Mouse (Mus musculus): ENCODE results near the gene Srgap1.

The Srgap1 gene

DNA sequence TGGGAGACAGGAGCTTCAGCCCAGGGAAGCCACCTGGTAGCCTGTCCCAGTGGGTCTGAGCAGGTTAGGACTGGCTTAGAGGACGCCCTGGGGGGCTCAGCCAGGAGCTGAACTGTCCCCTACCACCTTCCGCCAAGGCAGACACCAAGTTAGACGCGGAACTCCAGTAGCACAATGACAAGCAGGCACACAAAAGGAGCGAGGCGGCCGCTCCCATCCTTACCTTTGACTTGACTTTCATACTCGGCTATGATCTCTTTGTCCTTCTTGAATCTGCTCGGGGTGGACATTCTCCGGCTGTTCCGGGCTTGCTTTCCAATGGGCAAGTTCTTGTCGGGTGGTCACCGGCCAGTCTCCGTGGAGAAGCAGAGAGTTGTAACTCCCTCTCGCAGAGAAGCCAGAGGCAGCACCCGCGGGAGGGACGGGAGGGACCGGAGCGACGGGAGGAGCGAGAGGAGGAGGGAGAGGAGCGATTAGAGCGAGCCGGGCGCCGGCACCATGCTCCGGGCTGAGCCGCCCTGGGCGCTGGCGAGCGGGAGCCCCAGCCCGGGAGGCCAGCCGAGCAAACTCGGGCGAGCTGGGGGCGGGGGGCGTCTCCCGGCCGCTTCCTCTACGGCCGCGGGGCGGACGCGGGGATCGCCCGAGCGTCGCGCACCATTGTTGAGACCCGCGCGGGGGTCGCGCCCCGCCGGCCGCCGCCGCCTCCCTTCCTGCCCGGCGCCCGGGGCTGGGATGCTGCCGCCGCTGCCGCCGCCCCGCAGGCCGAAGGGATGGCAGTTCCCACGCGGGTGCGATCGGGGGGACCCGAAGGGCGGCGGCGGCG, at the start of gene Srgap1:
Srgap1 (minus strand) TSS at position 412 of the 823 bp plus-strand sequence.
- peak; percentile 9 for DNase-seq

DNA sequence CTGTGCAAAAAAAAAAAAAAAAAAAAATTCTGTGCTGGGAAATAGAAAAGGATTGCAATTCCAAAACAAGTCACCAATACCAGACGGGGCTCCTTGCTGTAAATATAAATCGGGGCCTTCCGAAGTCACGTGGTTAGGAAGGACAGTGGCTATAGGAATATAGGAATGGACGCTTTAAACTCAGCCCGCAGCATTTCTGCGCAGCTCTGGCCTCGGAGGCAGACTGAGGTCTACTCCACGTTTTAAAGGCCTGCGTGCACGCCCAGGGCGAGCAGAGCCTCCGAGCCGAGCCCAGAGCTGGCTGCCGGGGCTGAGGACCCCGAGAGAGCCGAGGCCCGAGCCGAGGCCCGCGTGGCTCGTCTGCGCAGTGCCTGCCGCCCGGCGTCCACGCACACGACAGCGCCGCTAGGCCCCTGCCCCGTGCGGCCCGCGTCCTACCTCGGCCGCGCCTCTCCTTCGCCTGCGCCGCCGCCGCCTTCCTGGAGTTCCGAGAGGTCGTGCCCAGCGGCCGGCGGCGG, 49.4 kb upstream of the Srgap1 start:
- no peak for DNase-seq

DNA sequence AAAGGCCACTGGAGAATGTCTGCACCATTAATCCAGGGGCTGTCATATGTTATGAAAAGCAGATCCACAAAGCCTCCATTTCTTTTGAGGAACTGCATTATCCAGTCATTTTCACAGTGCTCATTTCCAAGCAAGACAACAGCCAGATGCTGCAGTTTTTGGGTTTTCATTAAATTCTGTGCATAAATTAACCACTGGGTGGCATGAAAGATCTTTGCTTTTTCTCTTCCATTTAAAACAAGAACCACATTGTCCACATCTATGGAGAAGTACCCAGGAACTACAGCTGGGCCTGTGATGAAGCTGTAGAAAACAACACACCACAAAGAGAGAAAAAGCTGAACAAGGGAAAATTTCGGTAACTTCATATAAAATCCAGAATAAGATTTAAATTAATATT, 43.4 kb upstream of the Srgap1 start:
- DNase-seq, result no peak

DNA sequence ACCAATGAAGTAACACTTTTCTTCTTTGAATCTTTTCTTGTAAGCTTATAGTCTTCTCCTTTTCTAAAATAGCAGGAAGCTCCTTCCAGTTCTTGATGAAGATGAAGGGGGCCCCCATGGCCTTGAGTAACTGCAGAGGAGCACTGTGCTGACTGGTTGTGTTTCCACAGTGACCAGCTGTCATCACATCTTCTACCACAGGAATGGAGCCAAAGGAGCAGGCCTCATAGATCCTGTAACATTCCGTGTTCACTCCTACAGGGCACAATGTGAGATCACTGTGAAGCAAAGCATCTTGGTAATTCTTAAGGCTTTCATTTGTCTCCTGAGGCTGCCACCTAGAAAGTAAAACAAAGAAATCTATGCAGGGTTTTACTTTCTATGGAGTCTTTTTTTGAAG, 34.2 kb upstream of the Srgap1 start:
- no peak for DNase-seq

DNA sequence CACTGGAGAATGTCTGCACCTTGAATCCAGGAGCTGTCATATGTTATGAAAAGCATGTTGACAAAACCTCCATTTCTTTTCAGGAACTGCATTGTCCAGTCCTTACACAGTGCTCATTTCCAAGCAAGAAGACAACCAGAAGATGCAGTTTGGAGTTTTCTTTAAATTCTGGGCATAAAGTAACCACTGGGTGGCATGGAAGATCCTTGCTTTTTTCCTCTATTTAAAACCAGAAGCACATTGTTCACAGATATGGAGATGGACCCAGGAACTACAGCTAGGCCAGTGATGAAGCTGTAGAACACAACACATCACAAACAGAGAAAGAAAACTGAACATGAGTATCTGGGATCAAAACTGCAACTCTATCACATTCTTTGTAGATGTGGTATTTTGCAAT, 22.0 kb upstream of the Srgap1 start:
- no peak for DNase-seq

DNA sequence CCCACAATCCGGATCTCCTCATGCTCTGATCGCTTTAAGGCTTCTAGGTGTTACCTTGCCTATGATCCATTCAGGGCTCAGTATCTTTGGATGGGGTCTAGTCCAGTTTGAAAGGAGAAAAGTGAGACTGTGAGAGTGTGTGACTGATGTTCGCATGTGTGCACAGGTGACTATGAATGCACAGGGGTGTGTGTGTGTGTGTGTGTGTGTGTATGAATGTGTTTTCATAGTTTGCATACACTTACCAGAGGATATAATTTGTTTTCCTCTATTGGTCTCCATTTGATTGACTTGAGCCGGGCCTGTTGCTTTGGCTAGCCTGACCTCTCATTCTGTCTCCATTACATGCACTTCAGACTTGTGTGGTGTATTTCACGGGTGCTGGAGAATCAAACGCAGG, 8.7 kb upstream of the Srgap1 start:
- DNase-seq, result no peak

DNA sequence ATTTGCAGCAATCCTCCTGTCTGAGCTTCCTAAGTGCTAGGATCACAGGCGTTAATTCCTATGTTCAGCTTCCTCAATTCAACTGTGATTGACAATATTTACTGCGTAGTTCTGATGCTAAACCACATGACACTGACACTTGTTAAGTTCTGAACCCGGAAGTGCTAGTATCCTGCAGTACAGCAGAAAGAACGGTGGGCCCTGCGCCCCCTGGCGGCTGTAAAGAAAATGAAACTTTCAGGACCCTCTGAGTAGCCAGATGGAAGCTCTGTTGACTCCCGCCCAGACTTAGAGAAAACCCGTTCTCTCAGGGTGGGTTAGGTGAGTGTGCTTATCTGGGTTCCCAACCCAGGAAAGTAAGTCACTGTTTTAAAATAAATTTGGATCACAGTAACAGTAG, 7.4 kb upstream of the Srgap1 start:
- peak; percentile 71 for DNase-seq

DNA sequence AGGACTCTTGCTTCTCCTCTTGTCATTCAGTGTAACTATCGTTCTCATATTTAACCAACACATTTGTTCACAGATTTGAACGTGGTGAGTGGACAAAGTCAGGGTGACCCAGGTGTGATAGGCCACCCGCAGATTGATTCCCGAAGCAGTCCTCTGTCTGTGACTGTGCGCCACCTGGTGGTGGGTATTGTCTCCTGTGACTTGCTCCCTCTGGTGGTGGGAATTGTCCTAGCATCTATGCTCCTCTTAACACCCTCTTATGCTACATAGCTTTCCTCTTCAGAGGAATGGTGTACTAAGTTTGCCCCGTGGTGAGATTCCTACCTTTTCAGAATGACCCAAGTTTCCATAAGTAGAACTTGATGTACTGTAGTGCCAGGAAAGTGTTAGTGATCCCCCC, 4.7 kb upstream of the Srgap1 start:
- peak; percentile 83 for DNase-seq

DNA sequence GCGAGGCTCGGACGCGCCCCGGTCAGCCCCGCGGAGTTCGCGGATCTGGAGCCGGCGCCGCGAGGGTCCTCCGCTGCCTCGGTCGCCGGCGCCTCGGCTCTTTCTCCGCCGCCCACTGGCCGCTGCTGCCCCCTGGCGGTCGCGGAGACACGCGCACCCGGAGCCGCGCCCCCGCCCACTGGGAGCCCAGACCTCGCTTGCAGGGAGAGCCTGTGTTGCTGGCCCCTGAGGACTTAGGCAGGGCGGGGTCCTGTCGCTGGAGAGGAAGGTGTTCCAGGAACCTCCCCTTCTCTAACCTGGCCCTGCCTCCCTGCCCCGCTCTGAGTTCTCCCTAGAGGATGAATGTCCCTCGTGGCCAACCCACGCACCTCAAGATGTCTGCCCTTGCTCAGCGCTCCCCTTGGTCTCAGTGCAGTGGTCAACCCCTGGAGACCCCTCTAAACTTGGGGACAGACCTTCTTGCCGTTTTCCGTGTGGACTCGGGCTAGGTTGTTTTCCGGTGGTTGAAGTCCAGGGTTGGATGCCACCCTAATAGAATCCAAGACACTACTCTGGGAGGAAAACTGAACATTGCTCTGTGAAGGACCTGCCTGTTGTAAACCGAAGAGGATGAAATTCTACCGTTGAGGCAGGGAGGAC, 731 bp upstream of the Srgap1 start:
- peak; percentile 81 for DNase-seq

DNA sequence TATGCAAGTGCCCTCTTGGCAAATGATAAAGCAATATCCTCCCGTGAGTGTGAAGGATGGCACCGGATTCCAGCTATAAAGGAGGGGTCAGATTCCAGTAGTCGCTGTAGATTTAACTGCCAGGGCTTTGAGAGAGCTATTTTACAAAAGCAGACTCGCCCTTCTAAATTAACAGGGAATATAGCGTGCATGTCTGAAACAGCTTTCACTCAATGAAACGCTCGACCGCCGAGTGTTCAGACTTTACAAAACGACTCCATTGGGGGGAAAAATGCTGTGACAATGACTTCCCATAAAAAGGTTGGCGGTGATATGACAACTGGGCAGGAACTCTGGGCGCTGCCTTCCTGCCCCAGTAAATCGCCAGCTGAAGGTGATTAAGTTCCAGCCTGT, 608 bp downstream of the Srgap1 start:
- no peak for DNase-seq

DNA sequence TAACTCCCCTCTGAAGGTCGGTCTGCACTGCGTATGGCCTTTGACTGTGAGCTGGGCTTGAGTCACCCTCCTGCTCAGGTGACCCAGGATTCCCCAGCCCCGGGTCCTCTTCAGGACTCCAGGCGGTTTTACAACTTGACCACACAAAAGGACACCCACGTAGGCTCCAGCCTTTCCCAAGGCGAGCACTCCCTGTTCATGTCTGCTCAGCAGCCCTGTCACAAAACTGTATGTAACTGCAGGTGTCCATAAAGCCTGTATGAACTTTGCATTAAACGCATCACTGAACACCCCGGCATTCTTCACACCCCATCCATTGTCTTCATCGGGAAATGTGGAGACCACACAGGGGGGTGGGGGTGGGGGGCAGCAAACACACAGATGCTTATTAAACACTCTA, 1.2 kb downstream of the Srgap1 start:
- no peak for DNase-seq

DNA sequence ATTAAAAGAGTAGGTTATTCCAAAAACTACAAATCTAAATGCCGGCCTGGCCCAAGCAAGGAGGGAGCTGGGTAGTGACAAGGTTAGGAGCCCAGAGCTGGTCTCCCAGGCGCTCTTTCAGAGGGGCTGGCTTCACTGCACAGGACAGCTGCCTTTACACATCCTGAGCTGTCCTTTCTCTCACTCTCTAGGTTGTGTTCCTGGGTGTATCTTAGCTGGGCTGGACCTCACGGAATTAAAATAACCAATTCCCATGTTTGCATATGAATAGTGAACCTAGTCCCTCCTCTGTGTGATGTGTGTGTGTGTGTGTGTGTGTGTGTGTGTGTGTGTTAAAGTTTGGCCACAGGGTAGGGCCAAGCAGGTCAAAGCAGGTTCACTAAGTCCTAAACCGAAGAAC, 2.2 kb downstream of the Srgap1 start:
- DNase-seq, result no peak

DNA sequence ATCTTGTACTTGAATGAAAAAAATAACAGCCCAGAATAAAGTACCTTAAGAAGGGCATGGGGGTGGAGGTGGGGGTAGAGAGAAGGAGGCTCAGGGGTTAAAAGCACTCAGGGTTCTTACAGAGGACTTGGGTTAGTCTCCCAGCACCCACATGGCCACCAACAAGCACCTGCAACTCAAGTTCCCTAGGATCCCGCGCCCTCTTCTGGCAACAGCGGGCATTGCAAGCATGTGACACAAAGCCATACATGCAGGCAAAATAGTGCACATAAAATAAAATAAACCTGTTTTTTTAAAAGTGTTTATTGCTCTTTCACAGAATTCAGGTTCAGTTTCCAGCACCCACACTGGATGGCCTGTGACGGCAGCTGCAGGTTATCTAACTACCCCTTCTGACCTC, 6.7 kb downstream of the Srgap1 start:
- DNase-seq, result peak; percentile 25

DNA sequence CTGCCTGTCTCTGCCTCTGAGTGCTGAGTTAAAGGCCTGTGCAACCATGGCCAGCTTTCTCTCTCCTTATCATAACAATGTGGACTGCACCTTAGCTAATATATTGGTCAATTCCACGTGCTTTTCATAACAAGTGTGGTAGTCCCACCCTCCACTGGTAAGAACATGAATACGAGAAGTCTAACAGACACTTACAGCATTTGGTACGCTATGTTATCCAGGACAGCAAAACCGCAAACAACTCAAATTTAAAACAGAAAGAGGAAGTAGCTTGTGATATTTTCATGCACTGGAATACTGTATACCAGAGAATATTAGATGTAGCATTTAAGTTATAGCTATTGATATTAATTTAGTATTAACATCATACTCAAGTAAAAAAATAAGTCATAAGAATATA, 7.5 kb downstream of the Srgap1 start:
- no peak for DNase-seq

DNA sequence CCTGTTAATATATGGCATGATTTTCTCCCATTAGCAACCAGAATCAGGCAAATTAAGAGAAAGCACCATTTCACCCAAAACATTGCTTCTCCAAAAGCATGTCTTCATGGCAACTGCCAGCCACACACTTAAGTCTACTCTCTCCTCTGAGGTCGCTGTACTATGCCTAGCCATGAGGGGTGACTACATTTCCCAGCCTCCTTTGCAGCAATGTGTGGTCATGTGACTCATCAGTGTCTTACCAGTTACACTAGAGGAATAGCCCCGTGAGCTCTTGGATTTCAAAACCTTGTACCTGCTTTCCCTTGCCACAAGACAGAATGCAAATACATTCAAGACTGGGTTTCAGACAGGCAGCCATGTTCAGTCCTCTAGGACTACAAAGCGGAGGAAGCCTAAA, 8.6 kb downstream of the Srgap1 start:
- DNase-seq, result peak; percentile 11

DNA sequence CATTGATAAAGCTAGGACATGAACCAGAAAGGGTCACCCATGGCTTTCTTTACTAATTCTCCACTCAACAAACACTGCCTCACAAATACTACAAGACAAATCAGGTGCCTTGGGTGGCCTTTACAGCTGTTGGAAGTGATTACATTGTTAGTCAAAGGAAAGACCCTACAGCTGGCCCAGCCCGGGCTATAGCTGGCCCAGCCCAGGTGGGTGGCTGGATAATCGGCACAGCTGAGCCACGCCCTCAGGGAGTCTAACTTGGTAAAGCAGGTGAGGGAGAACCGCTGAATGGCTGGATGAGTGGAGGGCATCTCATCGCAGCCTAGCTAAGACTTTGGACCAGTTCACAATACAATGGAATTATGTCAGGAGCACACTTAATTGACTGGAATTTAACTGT, 13.8 kb downstream of the Srgap1 start:
- no peak for DNase-seq

DNA sequence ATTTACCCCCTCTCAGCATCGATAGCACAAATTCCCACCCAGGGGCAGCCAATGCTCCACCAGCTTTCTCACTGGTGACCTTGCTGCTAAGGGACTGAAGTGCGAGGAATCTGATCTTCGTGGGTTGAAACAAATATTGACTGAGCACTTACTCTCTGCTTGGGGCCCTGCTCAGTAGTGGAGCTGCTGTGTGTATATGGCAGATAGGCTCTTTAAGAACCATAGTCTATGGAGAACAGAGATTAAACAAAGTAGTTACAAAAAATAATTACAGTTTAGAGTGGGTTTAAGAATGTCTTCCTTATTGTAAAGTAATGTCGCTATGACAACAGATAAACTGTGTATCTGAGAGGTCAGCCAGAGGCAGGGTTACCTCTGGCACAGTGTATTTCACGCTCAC, 16.7 kb downstream of the Srgap1 start:
- DNase-seq, result no peak

DNA sequence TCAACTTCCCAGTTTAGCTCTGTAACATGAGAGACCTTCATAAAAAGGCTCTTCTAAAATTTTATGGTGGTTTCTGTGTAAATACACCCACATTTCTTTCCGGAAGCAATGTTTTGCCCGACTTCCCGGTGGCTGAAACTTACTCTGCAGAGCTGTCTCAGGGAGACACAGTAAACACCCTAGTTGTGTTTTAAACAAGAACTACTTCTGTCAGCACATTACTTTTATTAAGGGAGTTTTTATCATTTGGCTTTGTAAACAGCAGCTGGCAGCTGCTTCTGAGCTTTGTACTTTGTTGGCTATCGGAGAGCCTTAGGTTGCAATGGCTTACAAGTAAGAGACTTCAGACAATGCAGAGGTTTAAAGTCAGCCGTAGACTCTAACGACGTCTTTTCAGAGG, 17.4 kb downstream of the Srgap1 start:
- DNase-seq, result no peak

DNA sequence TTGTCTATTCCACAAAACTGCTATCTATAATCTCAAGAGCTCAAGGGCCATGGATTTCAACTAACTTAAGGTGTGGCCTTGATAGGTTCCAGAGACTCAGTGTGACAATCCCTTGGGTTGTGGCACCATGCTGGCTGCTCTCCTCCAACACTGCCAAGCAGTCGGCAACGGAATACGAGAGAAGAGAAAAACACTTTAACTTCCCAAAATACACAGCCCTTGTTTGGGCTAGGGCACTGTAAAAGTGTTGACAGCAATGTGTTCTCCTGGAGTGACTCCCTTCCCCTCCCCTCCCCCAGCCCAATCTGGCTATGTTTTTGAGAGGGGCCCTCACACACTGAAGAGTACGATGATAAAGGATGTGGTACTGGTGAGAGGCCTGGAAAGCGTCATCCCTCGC, 21.9 kb downstream of the Srgap1 start:
- DNase-seq, result no peak

DNA sequence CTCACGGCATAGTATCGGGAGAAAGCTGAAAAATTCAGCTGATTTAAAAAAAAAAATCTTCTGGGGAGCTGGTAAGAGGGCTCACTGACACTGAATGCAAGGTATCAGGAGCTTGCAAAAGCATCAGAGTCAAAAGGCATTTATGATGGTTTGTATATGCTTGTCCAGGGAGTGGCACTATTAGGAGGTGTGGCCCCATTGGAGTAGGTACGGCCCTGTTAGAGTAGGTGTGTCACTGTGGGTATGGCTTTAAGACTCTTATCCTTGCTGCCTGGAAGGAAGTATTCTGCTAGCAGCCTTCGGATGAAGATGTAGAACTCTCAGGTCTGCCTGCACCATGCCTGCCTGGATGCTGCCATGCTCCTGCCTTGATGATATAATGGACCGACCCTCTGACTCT, 26.2 kb downstream of the Srgap1 start:
- DNase-seq, result no peak

DNA sequence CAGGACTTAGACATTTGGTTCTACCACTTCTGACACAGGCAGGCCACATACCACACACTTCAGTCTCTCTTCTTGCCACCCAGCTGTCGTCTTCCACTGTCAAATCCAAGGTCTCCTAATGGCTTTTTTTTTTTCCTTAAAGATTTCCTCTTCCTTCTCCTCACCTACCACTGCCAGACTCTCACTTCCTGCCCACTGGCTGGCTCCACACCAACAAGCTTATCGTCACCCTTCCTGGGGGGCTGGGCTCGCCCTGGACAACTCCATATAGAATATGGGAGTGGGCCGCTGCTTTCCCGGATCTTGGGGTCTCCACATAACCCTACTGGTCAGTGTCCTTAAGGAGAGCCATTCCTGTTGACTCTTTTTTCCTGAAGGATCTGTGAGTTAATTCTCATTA, 26.9 kb downstream of the Srgap1 start:
- no peak for DNase-seq

DNA sequence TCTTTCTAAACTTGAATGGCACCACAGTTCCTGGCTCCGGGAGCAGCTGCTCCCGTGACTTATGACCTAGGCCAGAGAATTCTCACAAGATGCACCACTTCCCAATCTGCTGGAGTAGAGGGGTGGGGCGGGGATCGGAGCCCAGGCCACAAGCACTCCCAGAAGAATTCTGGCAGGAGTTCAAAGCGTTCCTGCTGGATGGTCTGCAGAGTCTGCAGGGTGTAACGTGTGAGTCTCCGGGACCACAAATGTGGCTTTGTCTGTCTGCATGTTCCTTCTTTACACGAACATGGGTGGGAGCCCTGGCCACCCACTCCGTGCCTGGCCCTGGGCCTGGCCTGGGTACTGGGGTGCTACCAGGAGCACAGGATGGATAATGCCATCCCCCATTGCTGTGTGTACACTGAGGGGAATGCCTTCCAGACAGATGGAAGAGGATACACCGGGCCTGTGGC, 28.5 kb downstream of the Srgap1 start:
- DNase-seq, result no peak

DNA sequence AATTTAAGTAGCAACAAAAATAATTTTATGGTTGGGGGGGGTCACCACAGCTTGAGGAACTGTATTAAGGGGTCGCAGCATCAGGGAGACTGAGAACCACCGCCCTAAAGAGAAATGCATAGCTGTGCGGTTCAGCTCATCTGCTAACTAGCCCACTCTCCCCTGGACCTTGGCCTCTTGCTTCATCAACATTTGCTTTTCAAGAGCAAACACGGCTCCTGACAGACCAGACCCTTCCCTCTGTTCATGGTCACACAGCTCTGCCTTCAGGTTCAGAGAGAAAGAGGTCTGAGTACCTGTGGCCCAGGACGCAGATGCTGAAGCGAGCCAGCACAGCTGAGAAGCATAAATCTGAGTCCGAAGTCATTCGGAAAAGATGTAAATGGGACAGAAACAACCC, 29.4 kb downstream of the Srgap1 start:
- no peak for DNase-seq

DNA sequence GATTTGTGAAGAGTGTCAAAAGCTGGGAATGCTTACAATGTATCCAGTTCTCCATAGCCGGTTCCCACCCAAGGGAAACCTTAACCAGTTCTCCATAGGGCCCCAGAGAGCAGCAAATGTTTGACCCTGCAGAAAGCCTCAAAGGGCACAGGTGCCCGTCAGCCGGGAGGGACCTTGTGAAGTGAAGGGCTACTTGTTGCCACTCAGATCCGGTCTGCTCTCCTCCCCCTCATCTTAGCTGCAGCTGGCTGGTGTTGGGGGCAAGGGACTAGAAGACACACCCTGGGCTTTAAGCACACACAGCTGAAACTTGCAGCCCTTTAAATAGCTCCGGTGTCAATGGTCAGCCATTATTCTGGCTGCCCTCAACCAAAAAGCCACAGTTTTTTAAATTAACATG, 30.1 kb downstream of the Srgap1 start:
- no peak for DNase-seq

DNA sequence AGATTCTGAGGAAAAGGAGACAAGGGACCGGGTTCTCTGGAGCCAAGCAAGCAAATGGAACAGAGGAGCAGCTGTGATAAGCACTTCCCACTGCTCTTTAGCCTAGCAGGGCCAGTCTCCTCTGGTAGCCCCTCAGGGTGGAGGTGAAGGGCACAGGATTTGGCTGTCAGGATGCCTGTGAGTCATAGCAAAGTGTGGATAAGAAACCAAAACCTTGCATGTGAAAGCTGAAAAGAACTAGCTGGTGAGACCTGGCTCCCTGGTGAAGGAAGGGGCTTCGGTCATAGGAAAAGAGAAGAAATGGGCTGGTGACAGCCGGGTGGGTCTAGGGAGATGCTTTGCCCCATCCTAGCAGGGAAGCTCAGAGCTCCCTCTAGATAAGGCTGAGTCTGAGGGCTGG, 30.5 kb downstream of the Srgap1 start:
- DNase-seq, result no peak

Data from thymus, postnatal 25 days (tissue).